Mouse (Mus musculus) layer of hippocampus, adult 11-12 months (tissue): ENCODE results near the gene Camk1d.
"Not testable (repeated sequence)": the region's sequence is repeated elsewhere in the genome, so short reads cannot be mapped to it uniquely, and the experiment has no call there.

Source experiments
- DNase-seq: peaks from one replicate; pipeline ENCODE4 v3.0.0; 2022; ENCODE audit warnings: low spot score

Camk1d gene

DNA sequence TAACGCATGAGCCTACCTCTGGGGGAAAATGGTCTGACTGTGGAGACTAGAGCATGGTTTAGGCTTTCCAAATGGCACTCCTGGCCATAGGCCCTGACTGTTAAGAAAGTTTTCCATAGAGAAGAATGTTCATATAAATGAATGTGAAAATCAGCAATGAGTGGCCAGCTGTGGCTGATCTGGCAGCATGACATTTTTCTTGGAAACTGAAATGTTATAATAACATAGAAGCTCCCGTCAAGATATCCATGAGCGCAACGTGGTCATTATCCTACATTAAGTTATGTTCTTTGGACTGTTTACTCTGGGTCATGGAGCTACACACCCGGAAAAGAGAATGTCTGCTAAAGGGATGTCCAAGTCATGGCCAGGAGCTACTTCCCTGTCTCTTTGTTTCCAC, 397.6 kb downstream of the Camk1d start:
- no peak for DNase-seq

DNA sequence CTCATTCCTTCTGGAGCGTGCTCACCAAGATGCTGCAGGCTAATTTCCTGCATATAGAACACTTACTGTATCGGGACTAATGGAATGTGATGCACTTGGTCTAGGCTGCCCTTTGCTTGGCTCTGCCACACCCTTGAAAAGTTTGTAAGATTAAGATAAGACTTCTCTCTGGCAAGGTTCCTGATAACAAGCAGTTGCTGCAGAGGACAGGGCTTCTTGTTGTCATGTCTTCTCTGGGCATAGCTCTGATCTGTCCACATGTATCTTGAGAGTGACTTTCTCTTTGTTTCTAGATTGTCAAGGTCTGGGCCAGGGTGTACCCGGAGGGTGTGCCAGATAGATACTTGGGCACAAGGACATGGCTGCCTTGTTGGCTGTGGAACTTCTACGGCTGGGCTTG, 398.1 kb downstream of the Camk1d start:
- no peak for DNase-seq

DNA sequence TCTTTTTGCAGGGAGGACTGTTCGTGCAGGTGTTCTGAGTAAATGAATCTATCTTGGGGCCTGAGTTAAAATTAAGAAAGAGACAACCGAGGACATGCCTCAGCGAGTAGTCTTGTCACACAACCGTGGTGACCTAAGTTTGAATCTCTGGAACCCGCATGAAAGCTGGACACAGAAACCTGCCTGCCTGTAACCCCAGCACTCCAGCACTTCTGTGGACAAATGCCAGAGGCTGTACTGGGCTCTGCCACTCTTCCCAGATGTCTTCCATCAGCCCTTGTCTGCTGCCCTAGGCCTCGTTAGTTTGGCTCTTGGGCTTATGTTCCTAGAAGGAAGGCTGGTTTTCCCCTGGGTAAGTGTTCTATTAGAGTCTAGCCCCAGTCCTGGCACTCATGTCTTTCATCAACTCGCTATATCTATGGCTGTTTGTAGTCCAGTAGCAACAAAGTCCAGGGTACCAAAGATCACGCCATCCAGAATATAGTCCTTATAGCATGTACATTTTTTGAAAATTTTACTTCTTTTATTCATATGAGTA, 399.0 kb downstream of the Camk1d start:
- no peak for DNase-seq

DNA sequence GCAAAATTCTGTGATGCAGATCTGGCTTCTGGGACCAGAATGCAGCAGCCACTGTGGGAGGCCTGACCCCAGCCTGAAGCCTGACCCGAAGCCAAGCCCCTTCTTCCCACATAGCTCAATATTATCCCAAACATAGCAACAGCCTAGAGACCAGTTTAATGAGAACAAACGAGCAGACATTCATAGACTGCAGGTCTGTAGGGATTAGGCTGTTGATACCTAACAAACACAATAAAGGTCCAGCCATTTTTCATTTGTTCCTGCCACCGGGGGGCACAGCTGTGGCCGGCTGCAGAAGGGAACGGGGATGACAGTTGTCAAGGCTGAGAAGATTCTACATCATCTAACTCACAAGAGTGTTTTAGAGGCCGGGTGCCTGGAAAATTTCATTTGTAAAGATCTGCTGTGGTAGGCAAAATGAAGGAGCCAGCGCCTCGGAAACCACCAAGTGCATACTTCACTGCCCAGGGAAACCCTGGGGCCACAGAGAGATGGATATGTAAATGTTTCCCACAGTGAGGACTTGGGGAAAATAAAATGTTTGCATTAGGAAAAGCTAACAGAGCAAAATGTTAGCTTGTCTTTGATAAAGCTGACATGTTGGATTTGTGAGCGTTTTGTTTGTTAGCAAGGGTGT, 399.7 kb downstream of the Camk1d start:
- DNase-seq, result no peak

DNA sequence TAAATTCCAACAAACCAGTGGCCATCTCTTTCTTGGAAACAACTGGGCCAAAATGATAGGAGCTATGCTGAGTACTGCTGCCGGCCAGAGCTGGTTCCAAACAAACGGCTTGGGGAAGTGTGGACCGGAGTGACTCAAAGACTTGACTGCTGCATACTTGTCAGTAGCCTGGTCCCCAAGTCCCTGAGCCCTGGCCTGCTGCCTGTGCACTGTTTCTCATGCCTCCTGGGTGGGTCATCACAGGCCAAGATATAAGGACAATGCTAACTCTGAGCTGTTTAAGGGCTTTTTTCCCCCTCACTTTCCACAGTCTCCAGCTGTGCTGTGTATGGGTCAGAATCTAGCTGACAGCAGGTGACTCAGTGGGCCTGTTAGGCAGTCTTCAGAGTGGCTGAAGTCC, 409.2 kb downstream of the Camk1d start:
- DNase-seq, result no peak

DNA sequence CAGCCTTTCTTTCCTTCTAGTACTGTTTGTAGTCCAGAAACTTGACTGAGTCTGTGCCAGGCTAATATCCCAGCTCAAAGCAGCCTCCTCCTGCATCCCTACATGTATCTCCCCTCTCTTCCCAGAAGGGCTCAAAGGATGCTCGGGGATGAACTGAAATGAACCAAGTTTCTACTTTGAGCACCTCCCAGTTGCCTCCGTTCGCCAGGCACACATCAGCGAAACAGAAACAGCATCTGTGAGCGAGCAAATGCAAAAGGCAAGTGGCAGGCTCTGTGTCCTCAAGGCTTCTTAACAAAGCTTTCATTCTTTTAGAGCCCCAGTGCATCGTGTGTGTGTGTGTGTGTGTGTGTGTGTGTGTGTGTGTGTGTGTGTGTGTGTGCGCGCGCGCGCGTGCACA, 409.9 kb downstream of the Camk1d start:
- no peak for DNase-seq

DNA sequence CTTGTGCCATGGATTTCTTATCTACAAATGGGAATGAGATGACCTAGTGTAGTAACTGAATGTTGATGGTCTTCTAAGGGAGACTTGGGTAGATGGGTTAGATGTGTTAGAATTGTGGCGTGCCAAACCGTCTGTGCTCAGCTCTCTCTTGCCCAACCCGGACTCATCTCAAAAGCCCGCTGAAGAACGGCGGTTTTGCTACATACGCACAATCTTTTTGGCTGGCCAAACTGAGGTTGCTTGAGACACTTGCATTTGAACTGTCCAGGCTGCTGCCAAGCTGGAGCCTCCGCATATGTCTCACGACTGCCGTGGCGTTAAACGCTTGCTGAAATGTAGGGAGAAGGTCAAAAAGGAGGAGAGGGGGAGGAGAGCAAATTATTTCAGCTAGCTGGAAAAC, 413.0 kb downstream of the Camk1d start:
- DNase-seq, result no peak

DNA sequence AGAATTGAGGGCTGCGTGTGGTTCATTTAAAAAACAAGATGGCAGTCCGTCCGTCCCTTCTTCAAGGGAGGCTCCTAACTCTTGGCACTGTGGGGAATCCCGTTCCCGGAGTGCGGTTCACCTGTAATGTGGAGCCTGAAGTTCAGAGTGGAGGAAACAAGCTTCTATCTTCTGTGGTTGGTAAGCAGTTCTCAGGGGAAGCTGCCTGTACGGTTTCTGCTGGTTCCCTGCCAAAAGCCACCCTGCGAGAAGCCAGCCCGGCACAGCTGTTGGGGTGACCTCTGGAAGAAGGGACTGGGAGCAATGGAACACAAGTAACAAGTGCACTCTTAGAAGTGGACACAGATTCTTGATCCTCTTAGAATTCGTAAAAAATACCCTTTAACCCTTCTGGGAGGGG, 416.2 kb downstream of the Camk1d start:
- no peak for DNase-seq

DNA sequence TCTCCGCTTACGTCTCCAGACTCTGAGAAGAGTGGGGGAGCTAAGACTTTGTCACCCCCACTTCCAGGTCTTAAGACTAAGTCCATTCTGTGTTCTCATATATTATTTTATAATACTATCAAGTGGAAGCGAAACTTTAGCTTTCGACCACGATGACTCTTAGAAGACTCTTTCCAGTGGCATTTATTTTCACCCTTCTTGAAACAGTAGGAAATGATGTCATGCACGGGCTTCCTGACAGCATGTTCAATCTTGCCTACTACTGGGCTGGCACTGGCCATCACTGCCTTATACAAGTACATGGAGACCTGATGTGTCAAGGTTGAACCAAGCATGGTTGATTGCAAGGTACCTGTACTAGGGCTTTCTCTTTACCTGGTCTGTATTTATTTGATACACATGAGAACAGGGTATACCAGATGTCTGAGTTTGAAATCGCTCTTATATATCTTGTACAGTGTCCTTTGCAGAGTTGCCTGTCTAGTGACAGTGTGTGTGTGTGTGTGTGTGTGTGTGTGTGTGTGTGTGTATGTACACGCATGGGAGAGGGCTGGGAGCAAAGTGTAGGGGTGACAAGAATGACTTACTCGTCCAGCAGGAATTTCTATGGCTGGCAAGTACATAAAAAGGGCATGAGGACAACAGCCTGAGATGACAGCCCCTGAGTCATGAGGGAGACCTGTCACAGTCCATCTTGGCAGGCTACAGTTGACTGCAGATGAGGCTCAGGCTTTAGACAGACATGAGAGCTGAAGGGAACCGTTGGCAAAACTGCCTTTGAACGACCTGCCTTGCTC, 417.4 kb downstream of the Camk1d start:
- DNase-seq, result no peak

DNA sequence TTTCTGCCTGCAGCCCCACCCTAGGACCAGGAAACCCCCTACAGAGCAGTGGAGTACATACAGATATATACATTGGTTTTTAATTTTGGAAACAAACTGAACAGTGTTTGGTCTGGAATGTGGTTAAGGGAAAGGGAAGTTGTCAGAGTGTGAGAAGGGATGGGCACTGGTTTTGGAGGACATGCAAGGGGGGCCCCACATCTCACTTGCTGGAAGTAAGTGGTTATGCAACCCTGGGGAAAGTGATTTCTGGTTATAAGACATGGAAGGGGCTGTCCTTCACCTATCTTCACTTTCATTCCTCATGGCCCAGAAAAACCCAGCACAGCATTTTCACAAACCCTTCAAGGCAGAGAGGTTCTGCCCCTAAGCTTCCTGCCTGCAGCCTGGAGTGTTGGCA, 419.2 kb downstream of the Camk1d start:
- no peak for DNase-seq

DNA sequence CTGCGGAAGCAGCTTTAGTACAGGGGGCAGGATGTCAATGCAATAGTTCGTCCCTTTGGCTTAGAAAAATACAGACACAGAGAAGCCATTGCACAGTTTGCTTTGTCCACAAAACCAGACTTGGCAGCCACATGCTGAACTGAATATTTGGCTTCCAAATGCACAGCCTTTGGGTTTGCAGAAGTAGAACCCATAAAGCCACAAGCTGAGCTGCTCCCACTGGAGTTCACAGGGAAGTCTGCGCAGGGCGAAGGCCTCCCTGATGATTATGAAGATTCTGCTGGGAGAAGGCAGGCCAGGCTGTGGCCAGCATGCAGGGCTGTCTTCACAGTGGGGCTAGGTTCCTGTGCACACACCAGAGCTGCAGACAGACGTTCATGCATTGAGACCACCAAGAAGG, 419.9 kb downstream of the Camk1d start:
- DNase-seq, result no peak

DNA sequence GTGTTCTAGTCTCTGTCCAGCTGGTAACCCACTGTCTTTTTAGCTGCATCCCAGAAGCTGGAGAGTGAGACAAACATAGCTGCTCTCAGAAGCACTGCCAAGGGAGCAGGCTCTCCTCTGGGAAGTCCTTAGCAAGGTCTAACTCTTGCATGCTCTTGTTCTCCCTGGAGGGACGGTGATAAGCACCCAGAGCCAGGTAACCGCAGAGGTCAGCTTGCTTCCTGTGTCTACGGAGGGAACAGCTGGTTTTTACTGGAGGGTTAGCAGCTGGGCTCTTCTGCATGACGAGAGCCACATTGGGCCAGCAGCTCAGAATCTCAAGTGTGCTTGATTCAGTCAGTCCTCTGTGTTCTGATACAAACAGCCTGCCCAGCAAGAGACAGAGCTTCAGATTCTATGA, 425.7 kb downstream of the Camk1d start:
- DNase-seq, result no peak

DNA sequence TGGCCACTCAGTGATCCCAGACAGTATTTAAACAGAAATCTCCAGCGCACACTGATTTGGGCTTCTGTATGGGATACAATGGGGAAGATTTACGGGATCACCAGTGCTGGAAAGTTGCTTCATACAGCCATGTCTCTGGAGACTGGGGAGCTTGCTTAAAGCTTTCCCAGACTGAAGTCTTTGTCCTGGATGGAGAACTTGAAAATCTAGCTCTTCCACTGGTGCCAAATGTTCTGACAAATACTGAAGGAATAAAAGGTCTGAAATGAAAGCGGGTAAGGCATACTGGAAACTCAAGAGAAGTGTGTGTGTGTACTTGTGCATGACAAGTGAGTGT, 427.3 kb downstream of the Camk1d start:
- DNase-seq, result no peak

DNA sequence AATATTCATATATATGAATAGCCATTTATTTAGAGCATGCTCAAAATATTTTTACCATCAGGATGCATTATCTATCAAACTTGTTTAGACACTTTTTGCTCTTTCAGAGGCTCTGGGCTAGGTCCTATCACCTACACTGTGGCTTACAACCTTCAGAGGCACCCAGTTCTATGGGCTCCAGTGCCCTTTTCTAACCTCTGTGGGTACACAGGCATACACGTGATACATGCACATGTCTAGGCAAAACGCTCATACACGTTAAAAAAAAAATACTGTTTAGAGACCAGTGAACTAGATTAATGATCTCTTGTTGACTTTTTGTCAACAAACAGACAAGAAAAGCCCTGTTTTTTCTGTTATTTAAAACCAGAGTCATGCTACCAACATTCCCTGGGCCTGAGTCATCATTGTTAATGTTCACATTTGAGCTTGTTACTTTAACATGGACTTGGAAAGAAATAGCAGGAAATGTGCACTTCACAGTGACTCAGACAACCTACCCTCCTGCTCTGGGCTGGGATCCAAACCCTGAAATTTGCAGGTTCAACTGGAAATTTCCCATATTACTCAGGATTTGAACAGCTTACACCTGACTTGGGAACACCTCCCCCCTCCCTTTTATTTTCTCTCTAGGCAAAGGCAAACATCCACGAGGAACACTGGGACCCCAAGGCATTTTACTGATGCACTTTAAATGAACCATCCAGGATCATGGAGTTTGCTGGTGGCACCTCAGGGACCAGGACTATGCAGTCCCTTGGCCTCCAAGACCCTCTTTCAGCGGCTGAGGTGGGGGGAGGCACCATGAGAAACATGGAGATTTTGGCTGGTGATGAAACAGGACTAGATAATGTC, 427.9 kb downstream of the Camk1d start:
- no peak for DNase-seq

DNA sequence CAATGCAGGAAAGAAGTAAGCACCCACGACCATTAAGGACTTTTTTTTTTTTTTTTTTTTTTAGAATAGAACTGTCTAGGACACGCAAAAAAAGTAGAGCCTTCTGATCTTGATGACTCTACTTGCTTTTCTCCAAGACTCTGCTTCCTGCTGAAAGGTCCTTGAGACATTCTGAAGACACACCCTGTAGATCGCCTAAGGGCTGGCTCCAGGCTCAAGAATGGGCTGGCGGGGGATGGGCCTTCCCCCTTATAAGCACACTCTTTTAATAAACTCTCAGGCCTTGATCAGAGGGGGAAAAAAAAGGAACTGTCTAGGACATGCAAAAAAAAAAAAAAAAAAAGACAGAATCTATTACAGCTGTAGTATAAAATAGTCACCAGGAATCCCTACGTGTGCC, 430.0 kb downstream of the Camk1d start:
- DNase-seq, result no peak

DNA sequence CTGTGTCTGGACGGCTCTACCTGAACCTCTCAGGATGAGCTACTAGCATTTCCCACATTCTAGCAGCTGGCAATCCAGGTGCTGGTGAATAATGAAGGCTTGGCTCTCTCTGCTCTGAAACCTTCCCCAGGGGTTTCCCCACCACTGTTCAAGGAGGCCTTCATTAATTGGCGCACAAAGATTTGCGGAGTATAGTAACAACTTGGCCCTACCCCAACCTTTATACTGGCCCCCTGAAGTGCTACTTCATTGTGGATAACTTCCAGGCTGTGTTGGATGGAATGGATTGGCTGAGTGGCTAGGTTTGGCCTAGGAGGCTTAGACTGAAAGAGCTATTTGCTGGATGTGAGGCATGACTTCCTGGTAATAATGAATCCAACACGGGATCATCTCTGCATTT, 431.7 kb downstream of the Camk1d start:
- DNase-seq, result no peak

DNA sequence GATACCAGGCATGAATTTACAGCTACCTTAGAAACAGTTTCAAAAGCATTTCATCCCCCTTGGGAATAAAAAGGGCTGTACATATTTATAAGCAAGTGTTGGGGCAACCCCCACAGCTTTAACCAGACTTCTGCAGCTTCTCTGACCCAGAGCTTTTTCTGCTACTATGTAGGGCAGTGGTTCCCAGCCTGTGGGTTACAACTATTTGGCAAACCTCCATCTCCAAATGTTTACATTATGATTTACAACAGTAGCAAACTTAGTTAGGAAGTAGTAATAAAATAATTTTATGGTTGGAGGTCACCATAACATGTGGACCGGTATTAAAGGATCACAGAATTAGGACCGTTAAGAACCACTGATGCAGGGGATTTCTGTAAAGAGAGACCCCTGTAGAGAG, 446.3 kb downstream of the Camk1d start:
- no peak for DNase-seq

DNA sequence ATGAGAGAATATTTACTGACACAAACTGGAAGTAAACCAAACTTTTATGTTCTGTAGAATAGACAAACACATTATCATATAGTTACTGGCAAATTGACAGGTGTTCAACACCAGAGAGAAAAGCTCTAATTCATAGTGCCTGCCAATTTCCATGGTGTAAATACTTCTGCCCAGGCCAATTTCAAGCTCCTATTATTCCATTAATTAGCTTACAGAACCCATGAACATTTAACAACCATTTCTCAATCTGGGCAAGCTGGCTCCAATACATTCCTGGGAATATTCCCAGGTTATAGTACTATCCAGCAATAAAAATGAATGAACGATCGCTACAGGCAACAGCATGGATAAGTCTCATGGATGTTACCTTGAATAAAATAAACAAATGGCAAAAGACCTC, 452.0 kb downstream of the Camk1d start:
- no peak for DNase-seq

DNA sequence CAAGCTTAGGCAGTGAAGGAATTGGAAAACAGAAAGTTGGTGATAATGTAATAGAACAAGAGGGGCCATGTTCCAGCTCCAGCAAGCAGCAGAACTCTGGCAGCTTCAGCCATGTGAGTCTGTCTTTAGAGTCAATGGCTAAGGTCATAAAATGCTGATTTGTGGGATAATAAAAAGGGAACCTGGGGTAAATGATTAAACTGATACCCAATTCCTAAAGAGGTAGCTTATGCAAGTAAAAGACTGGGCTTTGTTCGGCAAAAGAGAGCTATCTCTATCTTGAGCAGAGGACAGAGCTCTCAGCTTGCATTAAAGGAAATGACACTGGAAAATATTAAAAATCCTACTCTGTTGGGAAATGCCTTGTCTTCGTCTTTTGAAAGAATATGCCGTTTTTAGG, 456.1 kb downstream of the Camk1d start:
- DNase-seq, result no peak

DNA sequence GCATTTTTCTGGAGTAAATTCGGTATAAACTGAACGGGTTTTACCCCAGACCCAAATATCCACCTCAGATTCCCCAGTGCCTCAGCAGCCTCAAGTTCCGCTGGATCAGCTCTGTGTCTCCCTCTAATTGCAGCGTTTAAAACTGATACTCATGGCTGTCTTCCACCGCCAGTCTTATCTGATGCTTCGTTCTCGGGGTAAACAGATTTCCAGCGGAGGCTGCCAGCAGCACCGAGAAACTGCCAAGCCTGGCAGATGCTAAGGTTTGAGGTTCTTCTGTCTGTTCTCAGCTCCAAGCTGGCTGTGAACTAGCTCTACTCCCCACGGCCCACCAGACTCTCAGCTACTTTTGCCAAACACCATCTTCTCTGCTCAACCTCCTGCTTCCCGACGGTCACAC, 464.3 kb downstream of the Camk1d start:
- DNase-seq, result peak; percentile 85

DNA sequence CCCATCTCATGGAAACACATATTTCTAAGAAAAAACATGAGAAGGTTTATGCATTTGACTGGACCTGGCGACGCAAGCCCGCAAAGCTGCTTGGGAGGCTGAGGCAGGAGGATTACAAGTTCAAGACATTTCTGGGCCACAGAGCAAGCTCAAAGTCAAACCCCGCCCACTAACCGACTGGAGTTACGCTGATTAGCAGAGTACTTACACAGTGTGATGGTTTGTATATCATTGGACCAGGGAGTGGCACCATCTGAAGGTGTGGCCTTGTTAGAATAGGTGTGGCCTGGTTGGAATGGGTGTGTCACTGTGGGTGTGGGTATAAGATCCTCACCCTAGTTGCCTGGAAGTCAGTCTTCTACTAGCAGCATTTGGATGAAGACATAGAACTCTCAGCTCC, 465.1 kb downstream of the Camk1d start:
- not testable (repeated sequence) for DNase-seq
